Mouse (Mus musculus) CD4-positive, CD25-positive, alpha-beta regulatory T cell, adult 4 months (primary cell): ENCODE data around the gene Tmem88b. TPM values are rescaled to one million over a fixed set of nuclear protein-coding genes. Genes with fewer than 3 reads are reported as not detected.
"Not testable (repeated sequence)": the region's sequence is repeated elsewhere in the genome, so short reads cannot be mapped to it uniquely, and the experiment has no call there.

Experiments used
- ATAC-seq: one replicate; pipeline ENCODE4 v1.8.0; 2017
- polyA plus RNA-seq, 2 experiments: library from polyadenylated mRNA; unstranded; fragments of 100-300 nt; shearing (Covaris generic); gene quantifications; one replicate each; pipeline ENCODE4 v1.2.1; 2017

The Tmem88b gene
- polyA plus RNA-seq, 2 experiments from 2014 or later, result not detected

GRCm38 (mm10) chr4:155759862-155760612 is 25.6 kb downstream of the Tmem88b start:
- peak; percentile 46 for ATAC-seq

- ATAC-seq, result no peak
These were observed 28.7 kb downstream of the Tmem88b start for GRCm38 (mm10) chr4:155757011-155757410.

GRCm38 (mm10) chr4:155746575-155747490 is 38.8 kb downstream of the Tmem88b start:
- no peak for ATAC-seq

GRCm38 (mm10) chr4:155746036-155746548 is 39.6 kb downstream of the Tmem88b start:
- ATAC-seq, result no peak

GRCm38 (mm10) chr4:155745136-155745535 is 40.5 kb downstream of the Tmem88b start:
- ATAC-seq, result no peak

GRCm38 (mm10) chr4:155744474-155744873 is 41.2 kb downstream of the Tmem88b start:
- ATAC-seq, result no peak

- no peak for ATAC-seq
These were observed 43.0 kb downstream of the Tmem88b start for GRCm38 (mm10) chr4:155742684-155743083.

- ATAC-seq, result not testable (repeated sequence)
These were observed 45.0 kb downstream of the Tmem88b start for GRCm38 (mm10) chr4:155740681-155741080.

GRCm38 (mm10) chr4:155739741-155740636 is 45.7 kb downstream of the Tmem88b start:
- no peak for ATAC-seq

- no peak for ATAC-seq
These were observed 46.5 kb downstream of the Tmem88b start for GRCm38 (mm10) chr4:155739152-155739551.

GRCm38 (mm10) chr4:155738262-155738661 is 47.4 kb downstream of the Tmem88b start:
- no peak for ATAC-seq

GRCm38 (mm10) chr4:155736421-155736820 is 49.3 kb downstream of the Tmem88b start:
- ATAC-seq, result no peak

- no peak for ATAC-seq
These were observed 49.9 kb downstream of the Tmem88b start for GRCm38 (mm10) chr4:155735788-155736187.

GRCm38 (mm10) chr4:155734951-155735702 is 50.5 kb downstream of the Tmem88b start:
- peak; percentile 27 for ATAC-seq

- peak; percentile 86 for ATAC-seq
These were observed 51.2 kb downstream of the Tmem88b start, which contains the start of gene Tmem240 for GRCm38 (mm10) chr4:155734350-155734941. Gene Tmem240, plus strand, starts transcription at chr4:155734800.

- no peak for ATAC-seq
These were observed 52.4 kb downstream of the Tmem88b start for GRCm38 (mm10) chr4:155733267-155733666.
